Mouse (Mus musculus) left cerebral cortex, adult 11 months (tissue): ENCODE measurements around the gene Mier3.

Experiments
- DNase-seq: peaks from one replicate; pipeline ENCODE4 v3.0.0; 2022; ENCODE audit warnings: low spot score

Mier3 gene

GRCm38 (mm10) chr13:111680679-111681078 lies at the start of gene Mier3:
Mier3 (plus strand) TSS chr13:111680979.
- DNase-seq = no peak

- no peak for DNase-seq
Observed at GRCm38 (mm10) chr13:111634163-111635160, 46.3 kb upstream of the Mier3 start.

GRCm38 (mm10) chr13:111640319-111640718 lies 40.5 kb upstream of the Mier3 start:
- no peak for DNase-seq

- no peak for DNase-seq
Observed at GRCm38 (mm10) chr13:111643636-111644035, 37.1 kb upstream of the Mier3 start.

GRCm38 (mm10) chr13:111646204-111646603 lies 34.6 kb upstream of the Mier3 start:
- no peak for DNase-seq

- DNase-seq = no peak
Observed at GRCm38 (mm10) chr13:111647279-111647678, 33.5 kb upstream of the Mier3 start.

- no peak for DNase-seq
Observed at GRCm38 (mm10) chr13:111651020-111651419, 29.8 kb upstream of the Mier3 start.

GRCm38 (mm10) chr13:111655273-111655672 lies 25.5 kb upstream of the Mier3 start:
- DNase-seq = no peak

GRCm38 (mm10) chr13:111655856-111656255 lies 24.9 kb upstream of the Mier3 start:
- no peak for DNase-seq

GRCm38 (mm10) chr13:111656309-111656708 lies 24.5 kb upstream of the Mier3 start:
- DNase-seq = no peak

GRCm38 (mm10) chr13:111656769-111657168 lies 24.0 kb upstream of the Mier3 start:
- no peak for DNase-seq

- DNase-seq = no peak
Observed at GRCm38 (mm10) chr13:111658501-111659280, 22.1 kb upstream of the Mier3 start.

- no peak for DNase-seq
Observed at GRCm38 (mm10) chr13:111659430-111659829, 21.3 kb upstream of the Mier3 start.

- no peak for DNase-seq
Observed at GRCm38 (mm10) chr13:111660072-111660471, 20.7 kb upstream of the Mier3 start.

- no peak for DNase-seq
Observed at GRCm38 (mm10) chr13:111660556-111660955, 20.2 kb upstream of the Mier3 start.

- DNase-seq = no peak
Observed at GRCm38 (mm10) chr13:111668016-111668415, 12.8 kb upstream of the Mier3 start.

- no peak for DNase-seq
Observed at GRCm38 (mm10) chr13:111676841-111677240, 3.9 kb upstream of the Mier3 start.

- no peak for DNase-seq
Observed at GRCm38 (mm10) chr13:111684056-111684625, 3.4 kb downstream of the Mier3 start.

- DNase-seq = peak; percentile 73
Observed at GRCm38 (mm10) chr13:111685751-111686462, 5.1 kb downstream of the Mier3 start.

- DNase-seq = no peak
Observed at GRCm38 (mm10) chr13:111686522-111687284, 5.9 kb downstream of the Mier3 start.

GRCm38 (mm10) chr13:111687285-111687781 lies 6.6 kb downstream of the Mier3 start:
- peak; percentile 21 for DNase-seq
